Mouse (Mus musculus) heart, adult 2 months (tissue): Measurements from ENCODE around the gene Sesn3.

ENCODE experiments used
- CTCF ChIP-seq: fragments of 200-600 bp; IDR thresholded peaks from 2 replicates; pipeline ENCODE4 v1.8.1; 2022; ENCODE audit warnings: antibody characterized with exemption, mild to moderate bottlenecking, moderate library complexity
- POLR2A ChIP-seq: fragments of 200-500 bp; IDR thresholded peaks from 2 replicates; pipeline ENCODE4 v1.6.1; 2011; ENCODE audit warnings: mild to moderate bottlenecking, low read depth, low read length, control low read depth; ENCODE audit not compliant: insufficient read depth

DNA sequence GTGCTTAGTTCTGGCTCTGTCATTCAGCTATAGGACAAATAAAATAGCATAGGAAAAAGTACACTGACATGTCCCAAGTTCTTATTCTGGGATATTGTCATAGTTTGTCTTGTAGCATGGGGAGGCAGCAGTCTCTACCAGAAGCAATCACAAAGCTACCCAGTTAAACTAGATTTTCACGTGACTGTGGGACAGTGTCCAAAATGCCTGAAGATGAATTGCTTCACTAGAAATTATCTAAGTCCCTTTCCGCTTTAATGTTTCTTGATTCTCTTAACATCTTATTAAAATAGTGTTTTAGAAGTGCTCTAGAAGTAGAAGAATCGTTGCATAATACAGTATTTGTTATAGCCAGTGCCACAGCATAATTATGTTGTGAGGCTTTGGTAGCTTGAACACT is 39.1 kb downstream of the Sesn3 start:
- TF ChIP-seq CTCF (no peak), POLR2A (no peak)
